Mouse (Mus musculus): ENCODE data around the gene Ralgps1.

DNA sequence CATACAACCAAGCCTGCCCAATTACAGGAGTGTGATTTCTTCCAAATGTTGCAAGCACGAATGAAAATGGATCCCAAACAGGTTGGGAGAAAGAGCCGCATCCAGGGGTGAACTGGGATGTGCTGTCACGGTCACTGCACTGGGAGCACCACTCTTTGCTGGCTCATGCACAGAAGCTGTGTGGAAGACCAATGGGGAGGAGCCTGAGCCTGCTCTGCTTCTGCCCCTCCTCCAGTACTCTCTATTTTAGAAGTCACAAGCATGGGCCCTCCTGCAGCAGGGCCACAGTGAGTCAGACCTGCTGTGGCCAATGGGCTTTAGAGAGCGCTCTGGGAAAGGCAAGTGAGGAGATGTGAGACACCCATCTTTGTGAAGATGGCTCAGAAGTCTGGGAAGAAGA lies 25.3 kb downstream of the Ralgps1 start:
- TF ChIP-seq CTCF (IDR thresholded peaks at IDR 0.05; ENCODE audit: extremely low read depth, insufficient read depth, insufficient read length, insufficient replicate concordance), result no peak
- no peak for TF ChIP-seq POLR2A (IDR thresholded peaks at IDR 0.05; ENCODE audit: low read depth, low read length)

Data from spleen, adult 2 months (tissue).